Mouse (Mus musculus) embryo, embryonic 11 days (tissue): ENCODE results near the gene C5ar2.

Experiments used
- DNase-seq: peaks from one replicate; pipeline ENCODE4 v3.0.0-alpha.2; 2015

Gene C5ar2

DNA sequence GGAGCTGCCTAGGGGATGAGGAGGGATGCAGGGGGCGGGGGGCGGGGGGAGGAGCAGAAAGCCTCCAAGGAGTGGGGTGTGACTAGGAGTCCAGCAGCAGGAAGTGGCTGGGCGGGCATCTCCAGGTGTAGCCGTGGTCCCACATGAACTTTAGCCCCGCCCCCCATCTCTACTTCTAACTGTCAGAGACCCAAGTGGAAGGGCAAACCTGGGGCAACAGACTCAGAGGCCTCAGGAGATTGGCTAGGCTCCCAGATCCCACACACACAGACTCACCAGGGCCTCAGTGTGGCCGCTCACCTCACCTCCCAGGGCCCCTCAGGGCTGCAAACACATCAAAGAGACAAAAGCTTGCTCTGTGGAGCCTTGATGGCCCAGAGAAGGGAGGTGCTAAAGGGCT, 47.3 kb downstream of the C5ar2 start:
- DNase-seq: no peak

DNA sequence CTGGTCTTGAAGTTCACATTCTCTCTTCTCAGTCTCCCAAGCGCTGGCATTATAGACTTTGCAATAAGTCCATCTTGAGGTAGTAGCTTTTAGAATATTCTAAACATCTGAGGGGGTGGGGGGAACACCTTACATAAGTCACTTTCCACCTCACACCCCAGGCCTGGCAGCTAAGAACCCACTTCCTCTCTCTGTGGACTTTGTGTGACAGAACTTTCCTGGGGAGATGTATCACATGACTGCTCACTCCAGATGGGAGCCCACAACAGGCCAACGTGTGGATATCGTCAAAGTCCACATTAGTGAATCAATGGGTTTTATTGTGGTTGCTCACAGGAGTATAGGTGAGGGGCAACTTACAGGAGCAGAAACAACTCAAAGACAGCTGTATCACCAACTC, 50.3 kb downstream of the C5ar2 start:
- no peak for DNase-seq

DNA sequence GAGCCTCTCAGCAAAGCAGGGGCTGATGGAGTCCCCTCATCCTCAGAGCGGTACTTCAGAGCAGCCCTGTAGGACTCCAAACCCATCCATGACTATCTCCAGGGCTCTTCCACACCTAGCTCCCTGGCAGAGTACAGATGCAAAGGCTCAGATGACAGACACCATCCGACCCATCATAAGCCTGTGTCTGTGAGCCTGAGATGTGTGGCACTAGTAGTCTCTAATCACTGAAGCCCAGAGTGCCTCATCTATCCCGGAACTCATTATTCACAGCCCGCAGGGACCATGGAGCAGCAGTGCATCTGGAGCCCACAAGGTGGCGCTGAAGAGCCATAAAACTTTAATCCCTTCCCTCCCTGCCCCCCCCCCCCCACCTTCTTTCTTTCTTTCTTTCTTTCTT, 51.6 kb downstream of the C5ar2 start:
- DNase-seq: peak; percentile 76

DNA sequence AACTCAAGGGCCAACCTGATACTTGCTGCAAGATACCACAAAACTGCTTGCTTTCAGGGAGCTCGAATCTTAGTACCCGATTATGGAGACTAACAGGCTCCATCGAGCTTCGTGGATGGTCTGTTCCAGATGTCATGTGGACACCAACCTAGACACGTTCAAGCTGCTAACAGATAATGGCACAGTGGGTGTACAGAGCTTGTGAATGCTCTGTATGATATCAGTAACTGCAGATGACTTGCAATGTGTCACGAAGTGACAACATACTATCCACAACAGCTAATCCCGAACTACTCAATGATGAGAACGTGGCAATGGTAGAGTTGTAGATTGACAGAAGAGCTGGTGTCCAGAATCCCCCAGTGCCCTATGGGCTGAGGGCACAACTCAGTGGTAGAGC, 56.5 kb downstream of the C5ar2 start:
- no peak for DNase-seq
